Mouse (Mus musculus) testis, adult 2 months (tissue): ENCODE data around the gene Chic2.

Experiments
- CTCF ChIP-seq: fragments of 200-500 bp; IDR thresholded peaks from 2 replicates; pipeline ENCODE4 v1.5.1; 2012; ENCODE audit warnings: low read depth, mild to moderate bottlenecking, inconsistent platforms, low read length, moderate library complexity; ENCODE audit not compliant: control insufficient read depth, insufficient read depth, insufficient replicate concordance
- POLR2A ChIP-seq: fragments of 200-500 bp; IDR thresholded peaks from 2 replicates; pipeline ENCODE4 v1.6.1; 2012; ENCODE audit warnings: low read depth, mild to moderate bottlenecking, inconsistent platforms, low read length, moderate library complexity; ENCODE audit not compliant: control insufficient read depth

DNA sequence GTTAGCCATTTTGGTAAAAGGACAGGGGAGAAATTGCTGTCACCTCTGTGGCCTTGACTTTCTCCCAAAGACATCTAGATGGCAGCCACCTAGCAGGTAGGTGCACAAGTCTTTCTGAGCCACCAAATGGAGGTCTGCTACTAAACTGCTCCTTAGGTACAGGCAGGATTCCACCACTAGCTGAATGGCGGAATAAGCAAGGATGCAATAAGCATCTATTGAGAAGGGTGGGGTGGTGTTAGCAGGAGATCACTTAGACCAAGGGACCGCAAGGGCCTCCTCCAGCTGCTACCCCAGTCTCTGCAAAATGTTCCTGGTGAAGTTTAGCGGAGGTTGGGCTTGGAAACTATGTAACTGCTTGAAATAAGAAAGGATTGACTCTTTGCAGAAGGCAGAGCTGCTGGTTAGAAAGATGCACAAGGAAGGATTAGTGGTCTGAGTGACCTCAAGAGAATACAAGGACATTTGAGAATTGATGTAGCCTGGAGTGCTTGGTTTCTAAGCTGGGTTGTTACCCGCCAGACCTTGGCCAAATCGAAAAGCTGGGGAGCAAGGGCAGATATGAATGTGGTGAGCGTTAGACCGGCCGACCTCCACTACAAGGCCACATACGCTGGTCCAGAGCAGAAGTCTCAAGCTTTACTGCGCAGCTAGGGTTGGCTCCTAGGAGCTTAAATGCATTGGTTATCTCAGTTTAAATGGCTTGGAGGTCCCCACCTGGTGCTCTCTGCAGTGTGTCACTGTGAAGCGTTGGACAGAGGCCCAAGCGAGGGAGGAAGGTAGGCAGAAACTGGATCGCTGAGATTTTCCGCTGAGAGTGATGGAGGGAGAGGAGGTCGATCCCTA, 30.2 kb upstream of the Chic2 start:
- TF ChIP-seq CTCF (no peak), POLR2A (no peak)
